Mouse (Mus musculus): Measurements from ENCODE around the gene Farp2. TPM values are rescaled to one million over a fixed set of nuclear protein-coding genes. Genes with fewer than 3 reads are reported as not detected.
"Not testable (repeated sequence)": the region's sequence is repeated elsewhere in the genome, so short reads cannot be mapped to it uniquely, and the experiment has no call there.

Gene Farp2
- polyA plus RNA-seq, 1 experiment from 2014 or later, result 7.0 TPM

GRCm38 (mm10) chr1:93479476-93480083 lies 32.3 kb upstream of the Farp2 start:
- Histone ChIP-seq H3K4me3 (ENCODE audit: low read depth, low read length) (peak overlapping the region; percentile 92), H3K27ac (replicated peaks; ENCODE audit: low read depth, low read length) (peak overlapping the region; percentile 84), H3K4me1 (ENCODE audit: control insufficient read depth, insufficient read depth, low read length) (peaks cover 3% of the 10 kb centered on the region; the same call in 1 of the 2 replicates), H3K4me2 (ENCODE audit: low read depth, severe bottlenecking) (peak overlapping the region; percentile 74), H3K9me3 (ENCODE audit: control insufficient read depth, low read length) (no peaks in the 10 kb centered on the region), H3K36me3 (ENCODE audit: control insufficient read depth, insufficient read depth, low read length) (no peaks in the 10 kb centered on the region), H3K9ac (ENCODE audit: low read length) (peak overlapping the region; percentile 85), H3K27me3 (ENCODE audit: control insufficient read depth, insufficient read depth, low read length) (no peaks in the 10 kb centered on the region)
- DNase-seq (ENCODE audit: low spot score) (no peak), ATAC-seq (ENCODE audit: insufficient number of reproducible peaks, low FRiP score, low TSS enrichment, low read depth) (no peak)
- 6% methylated on average over 23 of the region's 23 CpGs for WGBS

- DNase-seq (ENCODE audit: low spot score); H3K9ac ChIP-seq (ENCODE audit: low read length); H3K36me3 ChIP-seq (ENCODE audit: control insufficient read depth, insufficient read depth, low read length); H3K27me3 ChIP-seq (ENCODE audit: control insufficient read depth, insufficient read depth, low read length); H3K9me3 ChIP-seq (ENCODE audit: control insufficient read depth, low read length); H3K4me1 ChIP-seq (ENCODE audit: control insufficient read depth, insufficient read depth, low read length); ATAC-seq (ENCODE audit: insufficient number of reproducible peaks, low FRiP score, low TSS enrichment, low read depth); H3K27ac ChIP-seq (replicated peaks; ENCODE audit: low read depth, low read length); H3K4me3 ChIP-seq (ENCODE audit: low read depth, low read length); H3K4me2 ChIP-seq (ENCODE audit: low read depth, severe bottlenecking): not testable (repeated sequence)
- WGBS, result 90% methylated on average over 2 of the region's 3 CpGs
Measured at GRCm38 (mm10) chr1:93486302-93486701, 25.6 kb upstream of the Farp2 start.

GRCm38 (mm10) chr1:93495312-93495711 lies 16.6 kb upstream of the Farp2 start:
- Histone ChIP-seq H3K27me3 (ENCODE audit: control insufficient read depth, insufficient read depth, low read length) (no peaks in the 10 kb centered on the region), H3K4me3 (ENCODE audit: low read depth, low read length) (no peak overlapping the region), H3K9ac (ENCODE audit: low read length) (no peak overlapping the region), H3K27ac (replicated peaks; ENCODE audit: low read depth, low read length) (no peak overlapping the region), H3K4me2 (ENCODE audit: low read depth, severe bottlenecking) (no peak overlapping the region), H3K9me3 (ENCODE audit: control insufficient read depth, low read length) (no peaks in the 10 kb centered on the region), H3K4me1 (ENCODE audit: control insufficient read depth, insufficient read depth, low read length) (no peaks in the 10 kb centered on the region), H3K36me3 (ENCODE audit: control insufficient read depth, insufficient read depth, low read length) (peaks cover 11% of the 10 kb centered on the region)
- no peak for ATAC-seq (ENCODE audit: insufficient number of reproducible peaks, low FRiP score, low TSS enrichment, low read depth)
- no peak for DNase-seq (ENCODE audit: low spot score)
- 89% methylated on average over 3 of the region's 3 CpGs for WGBS

- WGBS, result 68% methylated on average over 10 of the region's 10 CpGs
- 0 out of 2 replicates have a peak, but pooled peaks cover 5% of the 10 kb centered on the region for H3K4me1 ChIP-seq (ENCODE audit: control insufficient read depth, insufficient read depth, low read length)
- no peaks in the 10 kb centered on the region for H3K9me3 ChIP-seq (ENCODE audit: control insufficient read depth, low read length)
- H3K4me3 ChIP-seq (ENCODE audit: low read depth, low read length), result no peak overlapping the region
- H3K27me3 ChIP-seq (ENCODE audit: control insufficient read depth, insufficient read depth, low read length), result no peaks in the 10 kb centered on the region
- H3K36me3 ChIP-seq (ENCODE audit: control insufficient read depth, insufficient read depth, low read length), result peaks cover 2% of the 10 kb centered on the region; the same call in 1 of the 2 replicates
- no peak overlapping the region for H3K9ac ChIP-seq (ENCODE audit: low read length)
- H3K27ac ChIP-seq (replicated peaks; ENCODE audit: low read depth, low read length), result no peak overlapping the region
- ATAC-seq (ENCODE audit: insufficient number of reproducible peaks, low FRiP score, low TSS enrichment, low read depth) (no peak), DNase-seq (ENCODE audit: low spot score) (peak; percentile 27)
- H3K4me2 ChIP-seq (ENCODE audit: low read depth, severe bottlenecking), result no peak overlapping the region
Measured at GRCm38 (mm10) chr1:93506944-93507676, 4.8 kb upstream of the Farp2 start.

GRCm38 (mm10) chr1:93508576-93508975 lies 3.3 kb upstream of the Farp2 start:
- WGBS, result 71% methylated on average over 1 of the region's 1 CpGs
- H3K4me1 ChIP-seq (ENCODE audit: control insufficient read depth, insufficient read depth, low read length); ATAC-seq (ENCODE audit: insufficient number of reproducible peaks, low FRiP score, low TSS enrichment, low read depth); H3K4me2 ChIP-seq (ENCODE audit: low read depth, severe bottlenecking); H3K36me3 ChIP-seq (ENCODE audit: control insufficient read depth, insufficient read depth, low read length); H3K4me3 ChIP-seq (ENCODE audit: low read depth, low read length); DNase-seq (ENCODE audit: low spot score); H3K9ac ChIP-seq (ENCODE audit: low read length); H3K9me3 ChIP-seq (ENCODE audit: control insufficient read depth, low read length); H3K27ac ChIP-seq (replicated peaks; ENCODE audit: low read depth, low read length); H3K27me3 ChIP-seq (ENCODE audit: control insufficient read depth, insufficient read depth, low read length): not testable (repeated sequence)

GRCm38 (mm10) chr1:93512351-93512690 lies 442 bp downstream of the Farp2 start:
- ATAC-seq (ENCODE audit: insufficient number of reproducible peaks, low FRiP score, low TSS enrichment, low read depth) (peak; percentile 59; the same call in 1 of the 2 replicates), DNase-seq (ENCODE audit: low spot score) (no peak)
- Histone ChIP-seq H3K27ac (replicated peaks; ENCODE audit: low read depth, low read length) (no peak overlapping the region), H3K4me3 (ENCODE audit: low read depth, low read length) (peak overlapping the region; percentile 70), H3K9ac (ENCODE audit: low read length) (peak overlapping the region; percentile 69), H3K27me3 (ENCODE audit: control insufficient read depth, insufficient read depth, low read length) (no peaks in the 10 kb centered on the region), H3K4me2 (ENCODE audit: low read depth, severe bottlenecking) (peak overlapping the region; percentile 64), H3K4me1 (ENCODE audit: control insufficient read depth, insufficient read depth, low read length) (peaks cover 8% of the 10 kb centered on the region; the same call in 1 of the 2 replicates), H3K36me3 (ENCODE audit: control insufficient read depth, insufficient read depth, low read length) (no peaks in the 10 kb centered on the region; the same call in 1 of the 2 replicates), H3K9me3 (ENCODE audit: control insufficient read depth, low read length) (no peaks in the 10 kb centered on the region)
- under 1% methylated on average over 15 of the region's 15 CpGs for WGBS

GRCm38 (mm10) chr1:93513221-93513620 lies 1.3 kb downstream of the Farp2 start:
- 75% methylated on average over 14 of the region's 14 CpGs for WGBS
- DNase-seq (ENCODE audit: low spot score) (no peak), ATAC-seq (ENCODE audit: insufficient number of reproducible peaks, low FRiP score, low TSS enrichment, low read depth) (no peak)
- no peak overlapping the region; the same call in 1 of the 2 replicates for H3K4me2 ChIP-seq (ENCODE audit: low read depth, severe bottlenecking)
- H3K27me3 ChIP-seq (ENCODE audit: control insufficient read depth, insufficient read depth, low read length), result no peaks in the 10 kb centered on the region
- H3K36me3 ChIP-seq (ENCODE audit: control insufficient read depth, insufficient read depth, low read length), result no peaks in the 10 kb centered on the region; the same call in 1 of the 2 replicates
- H3K9me3 ChIP-seq (ENCODE audit: control insufficient read depth, low read length), result no peaks in the 10 kb centered on the region
- H3K9ac ChIP-seq (ENCODE audit: low read length), result no peak overlapping the region
- no peak overlapping the region for H3K27ac ChIP-seq (replicated peaks; ENCODE audit: low read depth, low read length)
- H3K4me1 ChIP-seq (ENCODE audit: control insufficient read depth, insufficient read depth, low read length), result peaks cover 8% of the 10 kb centered on the region; the same call in 1 of the 2 replicates
- H3K4me3 ChIP-seq (ENCODE audit: low read depth, low read length), result no peak overlapping the region

- no peak overlapping the region for H3K27ac ChIP-seq (replicated peaks; ENCODE audit: low read depth, low read length)
- no peak overlapping the region for H3K4me3 ChIP-seq (ENCODE audit: low read depth, low read length)
- H3K9me3 ChIP-seq (ENCODE audit: control insufficient read depth, low read length), result no peaks in the 10 kb centered on the region
- no peak overlapping the region for H3K9ac ChIP-seq (ENCODE audit: low read length)
- H3K27me3 ChIP-seq (ENCODE audit: control insufficient read depth, insufficient read depth, low read length), result no peaks in the 10 kb centered on the region
- H3K4me2 ChIP-seq (ENCODE audit: low read depth, severe bottlenecking), result no peak overlapping the region
- no peaks in the 10 kb centered on the region for H3K4me1 ChIP-seq (ENCODE audit: control insufficient read depth, insufficient read depth, low read length)
- no peaks in the 10 kb centered on the region for H3K36me3 ChIP-seq (ENCODE audit: control insufficient read depth, insufficient read depth, low read length)
- DNase-seq (ENCODE audit: low spot score), result no peak
- WGBS, result 84% methylated on average over 2 of the region's 2 CpGs
- no peak for ATAC-seq (ENCODE audit: insufficient number of reproducible peaks, low FRiP score, low TSS enrichment, low read depth)
Measured at GRCm38 (mm10) chr1:93521491-93521890, 9.6 kb downstream of the Farp2 start.

Measured in limb, embryonic 11.5 days (tissue).